Mouse (Mus musculus): ENCODE measurements around the gene Ankmy1. TPM values are rescaled to one million over a fixed set of nuclear protein-coding genes. Genes with fewer than 3 reads are reported as not detected.

Ankmy1 gene
- polyA plus RNA-seq, 1 experiment from 2014 or later = 1.1 TPM

DNA sequence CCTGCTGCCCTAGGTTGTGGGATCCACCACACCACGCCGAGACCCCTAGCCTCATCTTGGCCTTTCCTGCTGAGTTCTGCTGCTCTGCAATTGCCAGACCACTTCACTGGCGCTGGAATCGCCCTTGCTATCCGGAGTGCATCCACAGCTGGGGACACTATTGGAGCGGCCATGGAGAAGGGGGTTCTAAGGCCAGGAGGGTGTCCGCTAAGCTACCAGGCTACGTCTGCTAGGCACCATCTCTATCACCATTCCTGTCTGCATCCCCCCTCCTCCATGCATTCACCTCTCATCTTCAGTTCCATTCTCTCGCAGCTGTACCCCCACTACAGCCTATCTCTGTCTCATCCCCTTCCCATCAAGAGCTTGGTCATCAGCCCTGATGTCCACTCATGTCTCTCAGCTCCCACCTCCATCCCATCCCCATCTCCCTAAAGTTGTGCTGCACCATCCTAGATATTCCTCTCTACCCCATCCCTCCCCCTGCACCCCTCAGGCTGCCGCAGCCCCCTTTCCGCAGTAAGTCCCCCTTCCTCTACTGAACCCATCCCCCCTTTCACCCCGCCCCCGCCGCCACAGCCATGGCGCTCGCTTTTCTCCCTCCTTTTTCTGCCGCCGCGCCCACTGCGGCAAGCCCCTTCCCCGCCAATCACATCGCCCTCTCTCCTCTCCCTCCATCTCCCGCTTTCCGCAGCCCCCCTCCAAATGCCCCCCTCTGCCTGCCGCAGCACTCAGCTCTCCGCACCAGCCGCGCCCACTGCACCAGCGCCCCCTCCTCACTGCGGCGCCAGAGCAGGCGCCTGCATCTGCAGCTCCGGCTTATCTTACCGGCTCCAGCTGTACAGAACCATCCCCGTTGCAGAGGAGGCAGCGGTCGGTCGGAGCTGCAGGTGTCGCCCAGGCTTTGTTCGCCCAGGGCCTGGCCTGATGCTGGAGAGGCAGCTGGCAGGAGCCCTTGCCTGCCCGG, 54.5 kb downstream of the Ankmy1 start:
- H3K4me1 ChIP-seq (ENCODE audit: control insufficient read depth, insufficient read depth, low read length) = peaks cover 15% of the 10 kb centered on the region; the same call in 1 of the 2 replicates
- peak; percentile 28; the same call in 1 of the 2 replicates for ATAC-seq (ENCODE audit: low FRiP score, low TSS enrichment)
- no peaks in the 10 kb centered on the region for H3K36me3 ChIP-seq (ENCODE audit: control insufficient read depth, insufficient read depth, low read length)
- H3K27ac ChIP-seq (ENCODE audit: low read depth, low read length) = no peak overlapping the region
- H3K4me2 ChIP-seq (replicated peaks; ENCODE audit: low read depth, low read length) = peak overlapping the region; percentile 54
- H3K9me3 ChIP-seq (ENCODE audit: control insufficient read depth, low read length) = no peaks in the 10 kb centered on the region
- peak overlapping the region; percentile 33 for H3K4me3 ChIP-seq (ENCODE audit: low read length)
- WGBS = 8% methylated on average over 41 of the region's 41 CpGs
- H3K9ac ChIP-seq (ENCODE audit: low read depth, low read length) = no peak overlapping the region
- H3K27me3 ChIP-seq (ENCODE audit: control insufficient read depth, insufficient read depth, low read length) = no peaks in the 10 kb centered on the region; the same call in 1 of the 2 replicates

DNA sequence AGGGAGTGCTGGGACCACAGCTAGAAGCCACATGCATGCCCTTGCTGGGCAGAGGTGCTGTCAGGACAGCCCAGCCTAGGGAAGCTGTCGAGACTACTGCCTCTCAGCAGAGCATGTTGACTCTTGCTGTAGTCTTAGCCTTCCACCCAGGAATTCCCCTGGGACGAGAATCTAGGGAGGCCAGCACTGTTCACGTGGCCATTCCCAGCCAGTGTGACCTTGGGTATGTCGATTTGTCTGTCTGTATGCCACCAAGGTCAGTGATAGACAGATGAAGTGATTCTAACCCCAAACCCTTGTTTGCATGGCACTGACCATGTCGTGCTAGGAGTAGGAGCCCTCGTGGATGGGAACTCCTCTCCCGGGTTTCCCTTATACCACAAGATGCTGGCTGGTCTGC, 56.8 kb downstream of the Ankmy1 start:
- no peak overlapping the region for H3K27ac ChIP-seq (ENCODE audit: low read depth, low read length)
- no peaks in the 10 kb centered on the region; the same call in 1 of the 2 replicates for H3K27me3 ChIP-seq (ENCODE audit: control insufficient read depth, insufficient read depth, low read length)
- H3K36me3 ChIP-seq (ENCODE audit: control insufficient read depth, insufficient read depth, low read length) = no peaks in the 10 kb centered on the region
- no peaks in the 10 kb centered on the region for H3K9me3 ChIP-seq (ENCODE audit: control insufficient read depth, low read length)
- WGBS = 77% methylated on average over 7 of the region's 7 CpGs
- no peak for ATAC-seq (ENCODE audit: low FRiP score, low TSS enrichment)
- no peak overlapping the region for H3K4me3 ChIP-seq (ENCODE audit: low read length)
- H3K9ac ChIP-seq (ENCODE audit: low read depth, low read length) = no peak overlapping the region
- no peak overlapping the region for H3K4me2 ChIP-seq (replicated peaks; ENCODE audit: low read depth, low read length)
- peaks cover 15% of the 10 kb centered on the region; the same call in 1 of the 2 replicates for H3K4me1 ChIP-seq (ENCODE audit: control insufficient read depth, insufficient read depth, low read length)

- no peaks in the 10 kb centered on the region for H3K36me3 ChIP-seq (ENCODE audit: control insufficient read depth, insufficient read depth, low read length)
- H3K27ac ChIP-seq (ENCODE audit: low read depth, low read length) = no peak overlapping the region
- no peaks in the 10 kb centered on the region for H3K27me3 ChIP-seq (ENCODE audit: control insufficient read depth, insufficient read depth, low read length)
- WGBS = 77% methylated on average over 3 of the region's 3 CpGs
- no peak overlapping the region for H3K4me3 ChIP-seq (ENCODE audit: low read length)
- no peaks in the 10 kb centered on the region for H3K9me3 ChIP-seq (ENCODE audit: control insufficient read depth, low read length)
- H3K4me1 ChIP-seq (ENCODE audit: control insufficient read depth, insufficient read depth, low read length) = no peaks in the 10 kb centered on the region
- H3K4me2 ChIP-seq (replicated peaks; ENCODE audit: low read depth, low read length) = no peak overlapping the region
- no peak for ATAC-seq (ENCODE audit: low FRiP score, low TSS enrichment)
- no peak overlapping the region for H3K9ac ChIP-seq (ENCODE audit: low read depth, low read length)
Measured at GRCm38 (mm10) chr1:92841427-92841826, 61.3 kb downstream of the Ankmy1 start.

DNA sequence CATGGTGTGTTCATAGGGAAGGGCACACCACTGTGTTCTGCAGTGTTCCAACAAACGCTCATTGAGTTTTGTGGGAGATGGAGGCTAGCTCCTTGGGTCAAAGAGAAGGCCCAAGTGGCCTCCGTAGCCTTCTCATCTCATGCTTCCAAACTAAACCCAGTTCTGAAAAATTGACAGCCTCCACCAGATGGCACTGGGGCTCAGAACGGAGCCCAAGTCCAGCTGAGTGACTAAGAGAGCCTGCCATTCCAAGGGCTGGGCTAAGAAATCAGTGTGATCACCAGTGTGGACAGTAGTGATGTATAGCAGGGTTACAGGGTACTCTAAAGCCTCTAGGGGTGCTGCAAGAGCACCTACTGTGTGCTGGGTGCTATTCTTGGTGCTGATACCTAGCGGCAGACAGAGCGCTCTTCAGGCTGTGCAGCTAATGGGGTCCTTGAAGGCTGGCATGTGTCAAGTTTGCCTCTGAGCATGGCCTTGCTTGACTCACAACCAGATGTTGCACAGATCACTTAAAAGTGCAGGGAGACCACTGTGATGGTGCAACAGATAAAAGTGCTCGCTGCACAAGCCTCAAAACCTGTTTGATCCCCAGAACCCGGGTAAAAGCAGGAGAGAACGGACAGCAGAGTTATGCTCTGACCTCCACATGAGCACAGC, 62.3 kb downstream of the Ankmy1 start:
- WGBS = 82% methylated on average over 8 of the region's 8 CpGs

DNA sequence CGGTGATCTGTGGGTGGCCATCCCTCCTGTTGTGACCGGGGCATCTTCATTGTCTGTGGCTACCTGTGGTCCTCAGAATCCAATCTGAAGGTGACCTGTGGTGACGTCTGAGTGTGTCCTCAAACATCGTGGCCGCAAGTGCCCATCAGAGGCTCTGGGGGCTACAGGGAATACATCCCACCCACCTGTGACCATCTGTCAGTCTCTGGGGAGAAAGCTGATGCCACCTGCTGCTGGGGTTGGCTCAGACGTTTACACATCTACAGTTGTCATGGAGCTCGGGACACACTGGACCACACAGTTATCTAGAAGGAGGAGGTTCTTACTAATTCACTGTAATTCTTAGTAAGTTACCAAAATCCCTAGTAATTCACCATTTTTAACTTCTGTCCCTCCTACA, 63.5 kb downstream of the Ankmy1 start:
- Histone ChIP-seq H3K9ac (ENCODE audit: low read depth, low read length) (no peak overlapping the region), H3K4me3 (ENCODE audit: low read length) (no peak overlapping the region), H3K4me2 (replicated peaks; ENCODE audit: low read depth, low read length) (no peak overlapping the region), H3K4me1 (ENCODE audit: control insufficient read depth, insufficient read depth, low read length) (no peaks in the 10 kb centered on the region), H3K9me3 (ENCODE audit: control insufficient read depth, low read length) (no peaks in the 10 kb centered on the region), H3K36me3 (ENCODE audit: control insufficient read depth, insufficient read depth, low read length) (peaks cover 8% of the 10 kb centered on the region; the same call in 1 of the 2 replicates), H3K27ac (ENCODE audit: low read depth, low read length) (no peak overlapping the region), H3K27me3 (ENCODE audit: control insufficient read depth, insufficient read depth, low read length) (no peaks in the 10 kb centered on the region)
- no peak for ATAC-seq (ENCODE audit: low FRiP score, low TSS enrichment)
- 75% methylated on average over 7 of the region's 7 CpGs for WGBS

More for the DNA sequence above, 62.3 kb downstream of the Ankmy1 start:
- 0 out of 2 replicates have a peak, but pooled peaks have one; percentile 22 for ATAC-seq (ENCODE audit: low FRiP score, low TSS enrichment)
- no peak overlapping the region for H3K27ac ChIP-seq (ENCODE audit: low read depth, low read length)
- H3K36me3 ChIP-seq (ENCODE audit: control insufficient read depth, insufficient read depth, low read length) = peaks cover 4% of the 10 kb centered on the region; the same call in 1 of the 2 replicates
- H3K27me3 ChIP-seq (ENCODE audit: control insufficient read depth, insufficient read depth, low read length) = no peaks in the 10 kb centered on the region
- H3K4me1 ChIP-seq (ENCODE audit: control insufficient read depth, insufficient read depth, low read length) = no peaks in the 10 kb centered on the region
- no peak overlapping the region for H3K4me2 ChIP-seq (replicated peaks; ENCODE audit: low read depth, low read length)
- H3K4me3 ChIP-seq (ENCODE audit: low read length) = no peak overlapping the region
- H3K9ac ChIP-seq (ENCODE audit: low read depth, low read length) = no peak overlapping the region
- H3K9me3 ChIP-seq (ENCODE audit: control insufficient read depth, low read length) = no peaks in the 10 kb centered on the region

- Histone ChIP-seq H3K4me2 (replicated peaks; ENCODE audit: low read depth, low read length) (no peak overlapping the region), H3K4me1 (ENCODE audit: control insufficient read depth, insufficient read depth, low read length) (peaks cover 7% of the 10 kb centered on the region; the same call in 1 of the 2 replicates), H3K9me3 (ENCODE audit: control insufficient read depth, low read length) (no peaks in the 10 kb centered on the region), H3K4me3 (ENCODE audit: low read length) (no peak overlapping the region), H3K9ac (ENCODE audit: low read depth, low read length) (no peak overlapping the region), H3K27me3 (ENCODE audit: control insufficient read depth, insufficient read depth, low read length) (no peaks in the 10 kb centered on the region; the same call in 1 of the 2 replicates), H3K27ac (ENCODE audit: low read depth, low read length) (no peak overlapping the region), H3K36me3 (ENCODE audit: control insufficient read depth, insufficient read depth, low read length) (peaks cover 8% of the 10 kb centered on the region; the same call in 1 of the 2 replicates)
- 75% methylated on average over 14 of the region's 14 CpGs for WGBS
- no peak for ATAC-seq (ENCODE audit: low FRiP score, low TSS enrichment)
Measured at GRCm38 (mm10) chr1:92837931-92838833, 64.5 kb downstream of the Ankmy1 start.

DNA sequence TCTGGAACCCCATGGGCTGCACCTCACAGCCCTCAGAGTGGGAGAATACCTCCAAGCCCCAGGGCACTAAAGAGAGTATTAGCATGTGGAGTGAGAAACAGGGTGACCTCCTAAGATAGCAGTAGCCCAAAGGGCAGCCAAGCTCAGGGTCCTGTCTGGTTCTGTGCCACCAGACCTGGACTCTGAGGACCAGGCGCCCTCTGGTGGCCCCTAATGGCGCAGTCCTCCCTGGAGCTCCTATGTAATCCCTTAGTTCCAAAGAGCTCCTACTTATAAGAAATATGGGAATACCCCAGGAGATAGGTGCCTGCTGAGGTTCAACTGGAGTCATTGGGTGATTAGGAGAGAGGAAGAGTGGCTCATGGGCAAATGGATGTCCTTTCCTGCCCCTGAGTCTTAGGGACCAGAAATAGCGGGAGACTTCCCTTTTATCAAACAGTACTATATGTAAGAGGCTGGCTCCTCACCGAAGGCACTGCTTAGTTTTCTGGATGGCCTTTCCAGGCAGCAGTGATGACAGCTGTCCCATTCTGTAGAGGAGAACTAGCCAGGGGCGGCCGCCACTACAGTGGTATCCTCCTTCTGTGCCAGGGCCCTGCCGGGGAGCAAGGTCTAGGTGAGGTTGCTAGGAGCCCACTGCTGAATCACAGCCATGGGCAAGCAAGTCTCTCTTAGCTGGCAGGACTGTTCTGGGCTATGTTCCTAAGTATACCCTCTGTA, 68.6 kb downstream of the Ankmy1 start:
- H3K36me3 ChIP-seq (ENCODE audit: control insufficient read depth, insufficient read depth, low read length) = peaks cover 8% of the 10 kb centered on the region; the same call in 1 of the 2 replicates
- peak; percentile 10; the same call in 1 of the 2 replicates for ATAC-seq (ENCODE audit: low FRiP score, low TSS enrichment)
- H3K4me3 ChIP-seq (ENCODE audit: low read length) = no peak overlapping the region
- no peak overlapping the region for H3K9ac ChIP-seq (ENCODE audit: low read depth, low read length)
- 64% methylated on average over 7 of the region's 7 CpGs for WGBS
- no peaks in the 10 kb centered on the region for H3K9me3 ChIP-seq (ENCODE audit: control insufficient read depth, low read length)
- H3K27ac ChIP-seq (ENCODE audit: low read depth, low read length) = no peak overlapping the region
- H3K27me3 ChIP-seq (ENCODE audit: control insufficient read depth, insufficient read depth, low read length) = peaks cover 6% of the 10 kb centered on the region; the same call in 1 of the 2 replicates
- H3K4me1 ChIP-seq (ENCODE audit: control insufficient read depth, insufficient read depth, low read length) = peaks cover 11% of the 10 kb centered on the region; the same call in 1 of the 2 replicates
- no peak overlapping the region for H3K4me2 ChIP-seq (replicated peaks; ENCODE audit: low read depth, low read length)

Data from kidney, embryonic 14.5 days (tissue).